Mouse (Mus musculus) heart, embryonic 10.5 days (tissue): ENCODE measurements around the gene Ttc9b. TPM values are rescaled to one million over a fixed set of nuclear protein-coding genes. Genes with fewer than 3 reads are reported as not detected.

Experiments used
- DNase-seq: peaks from one replicate; pipeline ENCODE4 v3.0.0-alpha.2; 2017; ENCODE audit warnings: low spot score
- H3K27ac ChIP-seq: fragments of 300-500 bp; sonication (generic); 2 replicates; pipeline ENCODE4 v1.5.1; 2016; ENCODE audit warnings: mild to moderate bottlenecking
- H3K27me3 ChIP-seq: fragments of 300-500 bp; sonication (generic); 2 replicates; pipeline ENCODE4 v1.6.1; 2016; ENCODE audit warnings: mild to moderate bottlenecking; ENCODE audit not compliant: poor library complexity, insufficient read depth, severe bottlenecking
- H3K36me3 ChIP-seq: fragments of 300-500 bp; sonication (generic); 2 replicates; pipeline ENCODE4 v1.6.1; 2016; ENCODE audit warnings: mild to moderate bottlenecking, moderate library complexity
- H3K4me1 ChIP-seq: fragments of 300-500 bp; sonication (generic); 2 replicates; pipeline ENCODE4 v1.6.1; 2016; ENCODE audit warnings: mild to moderate bottlenecking
- H3K4me3 ChIP-seq: fragments of 300-500 bp; sonication (generic); 2 replicates; pipeline ENCODE4 v1.5.1; 2016; ENCODE audit warnings: mild to moderate bottlenecking, moderate library complexity
- H3K9me3 ChIP-seq: fragments of 300-500 bp; sonication (generic); 2 replicates; pipeline ENCODE4 v1.6.1; 2016; ENCODE audit warnings: mild to moderate bottlenecking, moderate library complexity
- WGBS: fragments of 180-500 bp; shearing (Covaris S2); methylation state at CpG from one replicate; pipeline ENCODE4 v1.1.7; 2016; 5-methylcytosine and 5-hydroxymethylcytosine counted together
- polyA plus RNA-seq: library from polyadenylated mRNA; unstranded; fragments of >200 nt; fragmentation: Nextera tagmentation; extraction: Ambion mirVana; gene quantifications from 2 replicates; pipeline ENCODE4 v1.2.1, GENCODE M21; 2016

Ttc9b gene
- polyA plus RNA-seq, 1 experiment from 2014 or later: not detected

- no peaks in the 10 kb centered on the region for H3K9me3 ChIP-seq
- under 1% methylated on average over 31 of the region's 31 CpGs for WGBS
- peak within 1 kb of the TSS; percentile 96 for H3K4me3 ChIP-seq
- peaks cover 22% of the 10 kb centered on the region for H3K4me1 ChIP-seq
- H3K36me3 ChIP-seq: peaks cover 9% of the 10 kb centered on the region; the same call in 1 of the 2 replicates
- H3K27ac ChIP-seq: peak within 1 kb of the TSS; percentile 92
- 0 out of 2 replicates have a peak, but pooled peaks cover 5% of the 10 kb centered on the region for H3K27me3 ChIP-seq
- DNase-seq: peak; percentile 97
Observed at GRCm38 (mm10) chr7:27674522-27675221, 21.0 kb downstream of the Ttc9b start, which contains the start of gene Map3k10. Gene Map3k10 (minus strand): TSS chr7:27674598.

- H3K4me3 ChIP-seq: peak overlapping the region; percentile 96
- peak overlapping the region; percentile 92; the same call in 1 of the 2 replicates for H3K27ac ChIP-seq
- no peaks in the 10 kb centered on the region for H3K9me3 ChIP-seq
- 0 out of 2 replicates have a peak, but pooled peaks cover 5% of the 10 kb centered on the region for H3K27me3 ChIP-seq
- 39% methylated on average over 14 of the region's 14 CpGs for WGBS
- peaks cover 9% of the 10 kb centered on the region; the same call in 1 of the 2 replicates for H3K36me3 ChIP-seq
- DNase-seq: no peak
- H3K4me1 ChIP-seq: peaks cover 22% of the 10 kb centered on the region
Observed at GRCm38 (mm10) chr7:27675222-27675612, 21.5 kb downstream of the Ttc9b start.

DNA sequence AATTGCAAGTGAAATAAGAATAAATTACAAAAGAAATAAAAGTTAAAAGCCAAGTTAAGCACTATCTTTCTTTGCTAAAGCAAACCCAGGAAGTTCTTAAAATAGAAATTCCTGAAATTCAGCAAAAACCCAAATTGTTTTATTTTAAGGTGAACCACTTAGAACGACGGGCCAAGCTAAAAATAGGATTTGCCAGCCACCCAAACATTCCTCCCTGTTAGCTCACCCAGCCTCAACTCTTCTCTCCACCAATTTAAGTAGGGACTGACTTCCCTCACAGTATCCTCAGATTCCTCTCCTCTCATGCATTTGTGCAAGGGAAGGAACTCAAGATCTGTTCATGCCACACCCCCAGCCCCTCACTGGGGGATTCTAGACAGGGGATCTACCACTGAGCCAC is 29.5 kb downstream of the Ttc9b start:
- Histone ChIP-seq H3K27ac (no peak overlapping the region), H3K27me3 (peaks cover 19% of the 10 kb centered on the region; the same call in 1 of the 2 replicates), H3K9me3 (no peaks in the 10 kb centered on the region), H3K4me3 (no peak overlapping the region), H3K36me3 (no peaks in the 10 kb centered on the region), H3K4me1 (0 out of 2 replicates have a peak, but pooled peaks cover under 1% of the 10 kb centered on the region)
- no peak for DNase-seq
- 34% methylated on average over 2 of the region's 2 CpGs for WGBS

GRCm38 (mm10) chr7:27685220-27685619 is 31.5 kb downstream of the Ttc9b start:
- Histone ChIP-seq H3K36me3 (no peaks in the 10 kb centered on the region), H3K27ac (no peak overlapping the region), H3K9me3 (no peaks in the 10 kb centered on the region), H3K4me1 (0 out of 2 replicates have a peak, but pooled peaks cover 4% of the 10 kb centered on the region), H3K4me3 (no peak overlapping the region), H3K27me3 (peaks cover 19% of the 10 kb centered on the region; the same call in 1 of the 2 replicates)
- WGBS: 34% methylated on average over 5 of the region's 5 CpGs
- no peak for DNase-seq

- no peak overlapping the region for H3K27ac ChIP-seq
- H3K4me1 ChIP-seq: 0 out of 2 replicates have a peak, but pooled peaks cover 4% of the 10 kb centered on the region
- no peak overlapping the region for H3K4me3 ChIP-seq
- no peaks in the 10 kb centered on the region for H3K36me3 ChIP-seq
- H3K27me3 ChIP-seq: peaks cover 19% of the 10 kb centered on the region; the same call in 1 of the 2 replicates
- H3K9me3 ChIP-seq: no peaks in the 10 kb centered on the region
- no peak for DNase-seq
- WGBS: 1% methylated on average over 6 of the region's 6 CpGs
Observed at GRCm38 (mm10) chr7:27685681-27686080, 32.0 kb downstream of the Ttc9b start.

DNA sequence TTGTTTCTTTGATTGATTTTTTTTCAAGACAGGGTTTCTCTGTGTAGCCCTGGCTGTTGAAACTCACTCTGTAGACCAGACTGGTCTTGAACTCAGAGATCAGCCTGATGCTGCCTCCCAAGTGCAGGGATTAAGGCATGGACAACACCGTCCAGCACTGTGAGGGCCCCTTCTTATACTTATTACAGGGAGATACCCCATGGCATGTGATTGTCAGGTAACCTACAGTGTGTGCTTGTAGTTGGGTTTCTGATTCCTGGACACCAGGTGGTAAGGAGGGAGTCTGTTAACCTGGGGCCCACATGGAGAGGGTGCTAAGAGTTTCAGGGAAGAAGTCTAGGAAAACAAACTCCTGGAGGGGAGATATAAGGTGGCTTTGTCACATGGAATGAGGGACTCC is 33.3 kb downstream of the Ttc9b start:
- 0 out of 2 replicates have a peak, but pooled peaks cover 4% of the 10 kb centered on the region for H3K4me1 ChIP-seq
- WGBS: 81% methylated on average over 1 of the region's 1 CpGs
- H3K4me3 ChIP-seq: no peak overlapping the region
- no peak overlapping the region for H3K27ac ChIP-seq
- H3K36me3 ChIP-seq: no peaks in the 10 kb centered on the region
- H3K27me3 ChIP-seq: peaks cover 15% of the 10 kb centered on the region; the same call in 1 of the 2 replicates
- H3K9me3 ChIP-seq: no peaks in the 10 kb centered on the region
- DNase-seq: no peak

DNA sequence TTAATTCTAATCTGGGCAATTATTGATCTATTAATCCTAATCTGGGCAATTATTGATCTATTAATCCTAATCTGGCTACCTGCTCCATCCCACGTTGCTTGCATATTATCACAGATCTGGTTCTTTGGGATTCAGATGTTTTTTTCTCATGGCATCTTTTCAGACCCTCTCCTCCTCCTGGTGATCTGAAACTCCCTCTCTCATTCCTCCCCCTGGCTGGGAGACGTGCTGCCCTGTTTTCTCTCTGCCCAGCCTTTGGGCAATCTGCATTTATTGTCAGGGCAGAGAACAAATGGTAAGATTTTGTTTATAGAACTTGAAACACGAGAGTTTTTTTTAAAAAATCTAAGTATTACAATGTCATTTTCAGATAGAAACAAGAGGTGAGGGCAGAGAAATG is 34.1 kb downstream of the Ttc9b start:
- DNase-seq: no peak
- H3K4me1 ChIP-seq: 0 out of 2 replicates have a peak, but pooled peaks cover 4% of the 10 kb centered on the region
- no peaks in the 10 kb centered on the region for H3K36me3 ChIP-seq
- H3K27me3 ChIP-seq: peaks cover 15% of the 10 kb centered on the region; the same call in 1 of the 2 replicates
- H3K4me3 ChIP-seq: peak overlapping the region; percentile 67; the same call in 1 of the 2 replicates
- H3K9me3 ChIP-seq: no peaks in the 10 kb centered on the region
- no peak overlapping the region for H3K27ac ChIP-seq
- WGBS: 70% methylated on average over 3 of the region's 3 CpGs

GRCm38 (mm10) chr7:27688246-27688788 is 34.6 kb downstream of the Ttc9b start:
- WGBS: 41% methylated on average over 14 of the region's 14 CpGs
- no peaks in the 10 kb centered on the region for H3K36me3 ChIP-seq
- no peak for DNase-seq
- H3K4me1 ChIP-seq: 0 out of 2 replicates have a peak, but pooled peaks cover 4% of the 10 kb centered on the region
- peak overlapping the region; percentile 67 for H3K4me3 ChIP-seq
- H3K9me3 ChIP-seq: no peaks in the 10 kb centered on the region
- H3K27me3 ChIP-seq: peaks cover 15% of the 10 kb centered on the region; the same call in 1 of the 2 replicates
- peak overlapping the region; percentile 88 for H3K27ac ChIP-seq

GRCm38 (mm10) chr7:27688815-27689612 is 35.3 kb downstream of the Ttc9b start, which contains the start of gene Zfp607b:
Gene Zfp607b (plus strand): TSS chr7:27689340.
- WGBS: under 1% methylated on average over 19 of the region's 19 CpGs
- Histone ChIP-seq H3K27ac (peak within 1 kb of the TSS; percentile 88), H3K27me3 (peaks cover 13% of the 10 kb centered on the region; the same call in 1 of the 2 replicates)

DNA sequence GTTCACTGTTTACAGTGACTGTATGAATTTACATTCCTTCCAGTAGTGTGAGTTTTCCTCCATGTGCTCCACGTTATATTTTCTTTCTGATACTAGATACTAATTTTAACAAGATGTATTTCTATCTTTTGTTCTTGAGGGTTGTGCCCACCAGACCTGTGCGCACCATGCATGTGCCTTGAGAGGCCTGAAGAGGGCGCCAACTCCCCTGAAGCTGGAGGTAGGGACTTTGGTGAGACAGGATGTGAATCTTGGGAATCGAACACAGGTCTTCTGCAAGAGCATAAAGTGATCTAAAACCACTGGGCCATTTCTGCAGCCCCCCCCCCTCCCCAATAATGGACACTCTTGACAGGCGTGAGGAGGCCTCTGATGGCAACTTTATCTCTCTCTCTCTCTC is 37.4 kb downstream of the Ttc9b start:
- Histone ChIP-seq H3K27me3 (no peaks in the 10 kb centered on the region), H3K4me1 (0 out of 2 replicates have a peak, but pooled peaks cover 4% of the 10 kb centered on the region), H3K27ac (no peak overlapping the region), H3K4me3 (no peak overlapping the region), H3K9me3 (no peaks in the 10 kb centered on the region), H3K36me3 (no peaks in the 10 kb centered on the region)
- DNase-seq: peak; percentile 74
- WGBS: 38% methylated on average over 5 of the region's 5 CpGs

More at GRCm38 (mm10) chr7:27688815-27689612, 35.3 kb downstream of the Ttc9b start, which contains the start of gene Zfp607b:
- no peaks in the 10 kb centered on the region for H3K9me3 ChIP-seq
- peak; percentile 99 for DNase-seq
- 0 out of 2 replicates have a peak, but pooled peaks cover 4% of the 10 kb centered on the region for H3K4me1 ChIP-seq
- H3K4me3 ChIP-seq: peak within 1 kb of the TSS; percentile 67
- H3K36me3 ChIP-seq: no peaks in the 10 kb centered on the region

GRCm38 (mm10) chr7:27696711-27697110 is 43.0 kb downstream of the Ttc9b start:
- no peaks in the 10 kb centered on the region for H3K9me3 ChIP-seq
- no peaks in the 10 kb centered on the region for H3K36me3 ChIP-seq
- no peak overlapping the region for H3K4me3 ChIP-seq
- DNase-seq: no peak
- no peak overlapping the region for H3K27ac ChIP-seq
- 40% methylated on average over 3 of the region's 3 CpGs for WGBS
- no peaks in the 10 kb centered on the region for H3K4me1 ChIP-seq
- H3K27me3 ChIP-seq: no peaks in the 10 kb centered on the region
